Mouse (Mus musculus) liver, adult 2 months (tissue): ENCODE measurements around the gene Rprd1b.

Experiments
- CTCF ChIP-seq: fragments of 200-500 bp; IDR thresholded peaks from 2 replicates; pipeline ENCODE4 v1.5.1; 2011; ENCODE audit warnings: low read depth, low read length, control low read depth
- POLR2A ChIP-seq: fragments of 200-500 bp; IDR thresholded peaks from 2 replicates; pipeline ENCODE4 v1.6.1; 2011; ENCODE audit warnings: low read length, control low read depth; ENCODE audit not compliant: insufficient read depth; ENCODE audit errors: extremely low read depth

- TF ChIP-seq POLR2A: no peak
- no peak for TF ChIP-seq CTCF
Measured at GRCm38 (mm10) chr2:158059666-158060105, 31.4 kb downstream of the Rprd1b start.
